Mouse (Mus musculus): ENCODE results near the gene Ptger3. TPM values are rescaled to one million over a fixed set of nuclear protein-coding genes. Genes with fewer than 3 reads are reported as not detected.

Gene Ptger3
- total RNA-seq, 2 experiments from 2014 or later, result 2.9 to 11.7 TPM

DNA sequence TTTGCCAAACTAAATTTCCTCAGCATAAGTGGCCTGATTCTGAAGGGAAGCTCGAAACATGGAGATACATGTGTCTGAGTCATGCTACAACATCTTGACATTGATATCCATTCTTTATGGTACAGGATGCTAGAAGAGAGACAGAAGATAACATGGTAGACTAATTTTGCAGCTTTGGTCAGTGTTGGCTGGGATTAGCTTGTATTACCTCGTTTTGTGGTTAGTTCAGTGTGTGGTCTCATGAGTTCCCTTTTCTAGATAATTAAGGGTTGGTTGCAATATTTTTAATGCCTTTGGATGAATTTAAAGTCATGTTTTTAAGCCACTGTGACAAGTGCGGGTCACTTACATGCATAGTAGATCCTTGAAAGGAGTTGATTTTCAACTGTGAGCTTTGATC lies 119.4 kb downstream of the Ptger3 start:
- no peak for ATAC-seq (replicated peaks; ENCODE audit: low FRiP score, low TSS enrichment, poor library complexity, severe bottlenecking)

GRCm38 (mm10) chr3:157688419-157689162 lies 121.9 kb downstream of the Ptger3 start:
- ATAC-seq (replicated peaks; ENCODE audit: low FRiP score, low TSS enrichment, poor library complexity, severe bottlenecking), result no peak

Other genes with a start within 250 kb of the Ptger3 start
- gene Zranb2, start 32.7 kb upstream of the Ptger3 start, total RNA-seq (2014; fragmentation: Nextera tagmentation), result 111 and 114 TPM in 2 replicates
- gene Zranb2, start 32.7 kb upstream of the Ptger3 start, total RNA-seq (2017), result 475 and 602 TPM in 2 replicates